Mouse (Mus musculus) R1 (cell line): Measurements from ENCODE around the gene Oip5.

Source experiments
- DNase-seq: peaks from one replicate; pipeline ENCODE4 v3.0.0-alpha.2; 2018; ENCODE audit warnings: low read depth, low spot score

Gene Oip5

DNA sequence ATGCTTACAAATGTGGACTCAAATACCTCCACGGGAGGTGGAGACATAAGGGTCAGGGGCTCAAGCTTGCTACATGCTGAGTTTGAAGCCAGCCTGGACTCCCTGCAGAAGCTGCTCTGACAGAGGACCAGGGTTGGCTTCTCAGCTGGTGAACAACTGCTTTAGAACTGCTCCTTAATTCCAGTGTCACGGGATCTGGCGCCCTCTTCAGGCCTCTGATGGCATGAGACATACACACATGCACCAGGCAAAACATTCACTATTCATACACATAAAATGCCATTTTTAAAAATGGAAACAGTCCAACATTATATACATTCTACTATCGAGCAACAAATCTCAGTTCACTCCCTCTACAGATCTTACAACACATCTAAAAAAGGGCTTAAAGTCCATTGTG, 30.9 kb downstream of the Oip5 start:
- no peak for DNase-seq

DNA sequence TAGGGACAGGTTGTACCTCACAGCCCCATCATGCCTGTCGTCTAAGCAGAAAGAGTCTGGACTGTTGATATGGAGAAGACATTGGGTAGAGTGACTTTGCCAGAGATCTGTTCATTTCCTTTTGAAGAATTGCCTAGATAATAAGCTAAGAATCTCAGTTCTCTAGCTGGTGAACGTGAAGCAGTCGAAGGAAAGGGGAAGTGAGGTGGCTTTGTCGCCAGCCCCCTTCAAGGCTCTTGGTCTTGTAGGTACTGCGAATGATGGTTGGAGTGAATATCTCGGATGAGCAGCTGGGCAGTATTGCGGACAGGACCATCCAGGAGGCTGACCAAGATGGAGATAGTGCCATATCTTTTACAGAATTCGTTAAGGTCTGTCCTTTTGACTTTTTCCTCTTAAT, 34.0 kb downstream of the Oip5 start:
- no peak for DNase-seq

DNA sequence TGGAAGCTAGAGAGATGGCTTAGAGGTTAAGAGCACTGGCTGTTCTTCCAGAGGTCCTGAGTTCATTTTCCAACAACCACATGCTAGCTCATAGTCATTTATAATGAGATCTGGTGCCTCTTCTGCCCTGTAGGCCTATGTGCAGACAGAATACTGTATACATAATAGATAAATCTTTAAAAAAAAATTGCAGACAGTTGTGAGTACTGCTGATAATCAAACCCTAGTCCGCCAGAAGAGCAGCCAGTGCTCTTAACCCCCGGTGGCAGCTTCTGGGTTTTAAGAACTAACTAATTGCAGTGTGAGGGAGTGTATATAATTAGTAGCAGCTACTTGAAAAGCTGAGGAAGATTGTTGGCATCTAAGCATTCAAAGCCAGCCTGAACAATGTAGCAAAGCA, 34.8 kb downstream of the Oip5 start:
- no peak for DNase-seq

DNA sequence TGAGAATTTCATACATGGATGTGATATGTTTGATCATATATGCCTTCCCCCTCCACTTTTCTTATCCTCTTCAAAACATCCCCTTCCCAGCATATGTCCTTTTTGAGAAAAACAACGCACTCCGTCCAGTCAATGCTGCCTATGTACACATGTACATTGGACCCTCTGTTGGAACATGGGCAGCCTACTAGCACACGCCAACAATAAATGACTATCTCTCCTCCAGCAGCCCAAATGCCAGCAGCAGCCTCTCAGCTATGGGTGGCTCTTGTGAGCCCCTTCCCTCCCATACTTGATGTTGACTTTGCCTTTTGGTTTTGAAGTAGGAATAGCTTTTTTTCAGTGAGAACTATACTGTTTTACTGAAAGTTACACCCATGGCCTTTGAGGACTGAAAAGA, 36.7 kb downstream of the Oip5 start:
- DNase-seq: no peak

DNA sequence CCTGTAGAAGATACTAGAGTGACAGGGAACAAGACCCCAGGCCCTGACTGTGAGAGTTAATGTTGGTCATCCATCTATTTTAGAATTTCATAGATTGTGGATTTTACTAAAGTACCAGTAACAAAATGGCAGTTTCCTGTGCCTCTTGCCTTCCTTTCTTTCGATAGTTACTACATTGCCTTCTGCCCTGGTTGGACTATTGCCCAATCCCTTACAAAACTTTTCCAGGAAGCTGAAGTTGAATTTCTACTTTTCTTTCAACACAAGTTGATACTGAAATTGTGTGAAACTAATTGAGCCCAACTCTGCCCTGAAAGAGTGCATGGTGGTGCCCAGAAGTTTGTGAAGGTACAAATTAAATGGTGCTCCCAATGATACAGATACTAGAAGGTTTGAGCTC, 45.8 kb downstream of the Oip5 start:
- DNase-seq: no peak

DNA sequence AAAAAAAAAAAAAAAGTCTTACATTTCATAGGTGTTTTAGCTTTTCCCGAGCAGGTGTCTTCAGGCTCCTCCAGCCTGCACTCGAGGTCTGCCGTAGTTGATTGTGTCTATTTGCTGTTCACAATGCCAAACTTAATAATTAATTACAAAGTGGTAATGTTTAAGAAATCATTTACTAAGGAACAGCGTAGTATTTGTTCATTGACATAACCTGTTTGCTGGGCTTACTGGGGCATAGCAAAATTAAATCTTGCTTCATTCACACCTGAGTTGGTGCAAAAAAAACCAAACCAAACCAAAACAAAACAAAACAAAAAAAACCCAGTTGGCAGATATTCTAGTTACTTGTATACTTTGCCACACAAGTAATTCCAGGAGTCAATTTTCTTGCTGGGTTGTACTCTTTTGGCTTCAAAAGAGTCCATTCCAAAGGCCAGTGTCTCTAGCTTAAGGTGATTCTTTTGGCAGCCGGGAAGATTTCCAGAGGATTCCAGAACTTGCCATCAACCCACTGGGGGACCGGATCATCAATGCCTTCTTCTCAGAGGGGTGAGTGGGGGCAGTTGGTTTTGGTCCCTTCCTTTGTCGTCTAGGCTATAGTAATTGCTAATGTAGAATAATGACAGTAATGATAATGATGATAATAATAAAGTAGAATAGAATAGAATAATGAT, 52.0 kb downstream of the Oip5 start:
- DNase-seq: no peak

DNA sequence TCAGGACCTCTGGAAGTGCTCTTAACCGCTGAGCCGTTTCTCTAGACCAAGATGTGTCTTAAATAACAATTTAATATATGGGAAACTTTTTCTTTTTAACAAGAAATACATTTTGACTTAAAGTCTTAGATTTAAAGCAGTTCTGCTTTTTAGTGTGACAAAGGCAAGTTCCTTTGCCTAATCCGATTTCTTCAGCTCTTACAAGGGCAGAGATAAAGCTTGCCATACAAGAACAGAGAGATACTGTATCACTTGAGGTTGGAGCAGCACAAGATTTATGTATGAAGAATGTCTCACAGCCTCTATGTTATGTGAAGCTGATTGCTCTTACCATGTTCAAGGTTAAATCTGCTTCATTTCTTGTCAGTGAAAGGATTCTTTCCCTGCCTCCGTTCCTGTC, 53.0 kb downstream of the Oip5 start:
- no peak for DNase-seq

DNA sequence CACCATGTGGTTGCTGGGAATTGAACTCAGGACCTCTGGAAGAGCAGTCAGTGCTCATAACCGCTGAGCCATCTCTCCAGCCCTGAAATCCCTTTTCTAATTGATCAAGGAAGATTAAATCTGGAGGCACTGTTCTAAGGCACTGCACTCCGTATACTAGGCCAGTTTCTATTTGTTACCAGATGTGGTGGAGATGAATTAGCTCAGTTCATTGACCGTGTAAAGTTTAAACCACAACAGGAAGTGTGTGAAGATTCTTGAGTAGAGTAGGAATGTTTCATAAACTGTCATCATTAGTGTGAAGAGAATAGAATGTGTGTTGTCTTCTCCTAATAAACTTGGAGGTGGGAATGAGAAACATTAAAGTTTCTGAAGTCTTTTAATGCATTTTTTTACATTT, 56.5 kb downstream of the Oip5 start:
- DNase-seq: no peak
